Mouse (Mus musculus) liver, postnatal 0 days (tissue): ENCODE measurements around the gene Gdf10.

ENCODE experiments used
- CTCF ChIP-seq: sonication (generic); IDR thresholded peaks from 2 replicates; pipeline ENCODE4 v1.5.1; 2016; ENCODE audit warnings: antibody characterized with exemption, low read depth
- EP300 ChIP-seq: IDR thresholded peaks from 2 replicates; pipeline ENCODE4 v1.6.1; 2016; ENCODE audit warnings: antibody characterized with exemption, low read depth, mild to moderate bottlenecking

GRCm38 (mm10) chr14:33889971-33890370 is 33.4 kb upstream of the Gdf10 start:
- TF ChIP-seq CTCF (no peak), EP300 (no peak)
